Mouse (Mus musculus) midbrain, embryonic 15.5 days (tissue): Measurements from ENCODE around the gene Eif2ak4. TPM values are rescaled to one million over a fixed set of nuclear protein-coding genes. Genes with fewer than 3 reads are reported as not detected.

Experiments
- ATAC-seq: fragments of 200-750 bp; cut with Nextera tagmentation; replicated peaks from 2 replicates; pipeline ENCODE4 v1.8.0; 2017; ENCODE audit warnings: moderate TSS enrichment
- H3K27ac ChIP-seq: fragments of 300-500 bp; sonication (generic); 2 replicates; pipeline ENCODE4 v1.5.1; 2015; ENCODE audit warnings: mild to moderate bottlenecking, inconsistent platforms
- H3K27me3 ChIP-seq: fragments of 300-500 bp; sonication (generic); replicated peaks from 2 replicates; pipeline ENCODE4 v1.6.1; 2015; ENCODE audit warnings: inconsistent platforms
- H3K36me3 ChIP-seq: fragments of 300-500 bp; sonication (generic); replicated peaks from 2 replicates; pipeline ENCODE4 v1.6.1; 2015; ENCODE audit warnings: inconsistent platforms
- H3K4me1 ChIP-seq: fragments of 300-500 bp; sonication (generic); 2 replicates; pipeline ENCODE4 v1.6.1; 2015; ENCODE audit warnings: inconsistent platforms
- H3K4me2 ChIP-seq: fragments of 300-500 bp; sonication (generic); 2 replicates; pipeline ENCODE4 v1.6.1; 2015; ENCODE audit warnings: inconsistent platforms, mild to moderate bottlenecking, moderate library complexity
- H3K4me3 ChIP-seq: fragments of 300-500 bp; sonication (generic); 2 replicates; pipeline ENCODE4 v1.5.1; 2015; ENCODE audit warnings: mild to moderate bottlenecking, inconsistent platforms
- H3K9ac ChIP-seq: fragments of 300-500 bp; sonication (generic); 2 replicates; pipeline ENCODE4 v1.6.1; 2015; ENCODE audit warnings: mild to moderate bottlenecking, inconsistent platforms
- H3K9me3 ChIP-seq: fragments of 300-500 bp; sonication (generic); 2 replicates; pipeline ENCODE4 v1.6.1; 2016; ENCODE audit warnings: inconsistent platforms
- WGBS: fragments of 180-500 bp; shearing (Covaris S2); methylation state at CpG from one replicate; pipeline ENCODE4 v1.1.7; 2015; ENCODE audit warnings: mixed read lengths; 5-methylcytosine and 5-hydroxymethylcytosine counted together
- polyA plus RNA-seq: library from polyadenylated mRNA; unstranded; fragments of >200 nt; fragmentation: Nextera tagmentation; extraction: Ambion mirVana; gene quantifications from 2 replicates; pipeline ENCODE4 v1.2.1, GENCODE M21; 2015

Gene Eif2ak4
- polyA plus RNA-seq, 1 experiment from 2014 or later: 10.0 TPM

GRCm38 (mm10) chr2:118408336-118408895 lies 20.0 kb downstream of the Eif2ak4 start:
- no peaks in the 10 kb centered on the region for H3K4me1 ChIP-seq
- WGBS: 90% methylated on average over 4 of the region's 4 CpGs
- H3K4me2 ChIP-seq: no peak overlapping the region
- no peaks in the 10 kb centered on the region for H3K27me3 ChIP-seq
- ATAC-seq: no peak
- no peak overlapping the region for H3K9ac ChIP-seq
- no peak overlapping the region for H3K27ac ChIP-seq
- no peaks in the 10 kb centered on the region; the same call in 1 of the 2 replicates for H3K36me3 ChIP-seq
- H3K9me3 ChIP-seq: no peaks in the 10 kb centered on the region
- H3K4me3 ChIP-seq: no peak overlapping the region

- Histone ChIP-seq H3K4me2 (no peak overlapping the region), H3K9ac (no peak overlapping the region), H3K36me3 (peaks cover 10% of the 10 kb centered on the region), H3K9me3 (no peaks in the 10 kb centered on the region), H3K4me3 (no peak overlapping the region), H3K4me1 (no peaks in the 10 kb centered on the region), H3K27me3 (no peaks in the 10 kb centered on the region), H3K27ac (no peak overlapping the region)
- 93% methylated on average over 11 of the region's 11 CpGs for WGBS
- no peak for ATAC-seq
Observed at GRCm38 (mm10) chr2:118412821-118413220, 24.4 kb downstream of the Eif2ak4 start.

GRCm38 (mm10) chr2:118415601-118416355 lies 27.4 kb downstream of the Eif2ak4 start:
- WGBS: 91% methylated on average over 6 of the region's 6 CpGs
- Histone ChIP-seq H3K9me3 (no peaks in the 10 kb centered on the region), H3K27ac (no peak overlapping the region), H3K27me3 (no peaks in the 10 kb centered on the region), H3K4me1 (no peaks in the 10 kb centered on the region), H3K4me3 (no peak overlapping the region), H3K9ac (no peak overlapping the region), H3K4me2 (no peak overlapping the region), H3K36me3 (peaks cover 13% of the 10 kb centered on the region)
- ATAC-seq: no peak

DNA sequence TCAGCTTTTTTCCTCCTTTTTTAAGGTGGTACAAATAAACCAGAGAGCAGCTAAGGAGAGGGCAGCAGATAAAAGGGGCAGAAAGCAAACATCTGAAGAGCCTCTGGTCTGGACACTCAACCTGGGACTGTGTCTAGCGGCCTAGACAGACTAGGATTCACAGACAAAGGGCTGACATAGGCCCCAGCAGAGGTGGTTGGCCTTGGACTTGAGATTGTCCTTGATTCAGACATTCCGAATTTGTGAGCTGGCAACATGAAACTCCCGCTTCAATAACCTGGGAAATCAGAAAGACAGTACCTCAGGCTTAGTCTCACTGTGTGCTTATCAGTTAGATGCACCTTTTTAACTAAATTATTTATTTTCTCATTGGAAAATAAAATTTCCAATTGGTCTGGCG lies 29.7 kb downstream of the Eif2ak4 start:
- Histone ChIP-seq H3K27me3 (no peaks in the 10 kb centered on the region), H3K4me1 (no peaks in the 10 kb centered on the region), H3K4me2 (no peak overlapping the region), H3K9ac (no peak overlapping the region), H3K4me3 (no peak overlapping the region), H3K9me3 (no peaks in the 10 kb centered on the region), H3K27ac (no peak overlapping the region), H3K36me3 (peaks cover 23% of the 10 kb centered on the region)
- no peak for ATAC-seq
- WGBS: 86% methylated on average over 4 of the region's 4 CpGs

DNA sequence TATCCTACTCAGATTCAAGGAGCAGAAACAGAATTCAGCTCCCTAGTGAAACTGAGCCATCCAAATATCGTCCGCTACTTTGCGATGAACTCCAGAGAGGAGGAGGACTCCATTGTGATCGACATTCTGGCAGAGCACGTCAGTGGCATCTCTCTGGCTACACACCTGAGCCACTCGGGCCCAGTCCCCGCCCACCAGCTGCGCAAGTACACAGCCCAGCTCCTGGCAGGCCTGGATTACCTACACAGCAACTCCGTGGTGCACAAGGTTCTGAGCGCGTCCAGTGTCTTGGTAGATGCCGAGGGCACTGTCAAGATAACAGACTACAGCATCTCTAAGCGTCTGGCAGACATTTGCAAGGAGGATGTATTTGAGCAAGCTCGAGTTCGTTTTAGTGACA lies 33.5 kb downstream of the Eif2ak4 start:
- no peak overlapping the region for H3K4me2 ChIP-seq
- H3K4me3 ChIP-seq: no peak overlapping the region
- peaks cover 16% of the 10 kb centered on the region; the same call in 1 of the 2 replicates for H3K36me3 ChIP-seq
- H3K9me3 ChIP-seq: no peaks in the 10 kb centered on the region
- H3K27me3 ChIP-seq: no peaks in the 10 kb centered on the region
- ATAC-seq: no peak
- H3K27ac ChIP-seq: no peak overlapping the region
- no peaks in the 10 kb centered on the region for H3K4me1 ChIP-seq
- no peak overlapping the region for H3K9ac ChIP-seq
- WGBS: 89% methylated on average over 15 of the region's 15 CpGs

DNA sequence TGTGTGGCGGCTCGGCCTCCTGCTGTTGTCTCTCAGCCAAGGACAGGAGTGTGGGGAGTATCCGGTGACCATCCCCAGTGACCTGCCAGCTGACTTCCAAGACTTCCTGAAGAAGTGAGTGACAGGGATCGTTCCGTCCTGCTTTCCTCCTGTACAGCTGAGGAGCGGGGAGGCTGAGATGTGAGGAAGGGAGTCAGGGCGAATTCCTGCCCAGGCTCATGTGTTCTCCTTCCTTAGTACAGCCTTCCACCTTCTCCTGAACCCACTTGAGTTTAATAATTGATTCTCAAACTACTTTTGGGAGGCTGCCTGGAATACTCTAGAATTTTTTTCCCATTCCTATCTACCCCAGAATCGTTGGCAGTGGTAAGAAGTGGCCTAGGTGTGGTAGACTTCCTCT lies 34.0 kb downstream of the Eif2ak4 start:
- no peaks in the 10 kb centered on the region for H3K27me3 ChIP-seq
- peaks cover 16% of the 10 kb centered on the region; the same call in 1 of the 2 replicates for H3K36me3 ChIP-seq
- no peaks in the 10 kb centered on the region for H3K4me1 ChIP-seq
- no peak for ATAC-seq
- no peak overlapping the region for H3K4me2 ChIP-seq
- no peaks in the 10 kb centered on the region for H3K9me3 ChIP-seq
- no peak overlapping the region for H3K4me3 ChIP-seq
- no peak overlapping the region for H3K27ac ChIP-seq
- no peak overlapping the region for H3K9ac ChIP-seq
- WGBS: 88% methylated on average over 8 of the region's 8 CpGs

DNA sequence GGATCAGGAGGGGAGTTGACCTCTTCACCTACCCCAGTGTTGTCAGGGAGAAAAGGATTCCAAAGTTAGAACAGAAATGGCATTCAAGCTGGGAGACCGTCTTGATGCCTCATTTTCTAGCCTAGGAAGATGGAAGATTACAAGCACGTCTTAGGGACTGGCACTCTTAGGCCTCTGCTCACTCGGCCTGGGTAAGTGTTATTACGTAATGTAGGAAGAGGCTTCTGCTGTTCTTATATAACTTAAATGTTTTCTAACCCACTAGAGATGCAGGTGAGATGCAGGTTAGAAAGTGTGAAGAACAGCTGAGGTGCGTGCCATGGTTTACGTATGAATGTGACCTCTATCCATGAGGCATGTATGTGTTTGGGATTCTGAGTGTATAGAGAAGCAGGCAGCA lies 39.9 kb downstream of the Eif2ak4 start:
- no peak overlapping the region for H3K27ac ChIP-seq
- H3K9ac ChIP-seq: no peak overlapping the region
- ATAC-seq: no peak
- H3K4me1 ChIP-seq: no peaks in the 10 kb centered on the region
- peaks cover 7% of the 10 kb centered on the region; the same call in 1 of the 2 replicates for H3K36me3 ChIP-seq
- no peaks in the 10 kb centered on the region for H3K27me3 ChIP-seq
- no peaks in the 10 kb centered on the region for H3K9me3 ChIP-seq
- no peak overlapping the region for H3K4me3 ChIP-seq
- 81% methylated on average over 6 of the region's 6 CpGs for WGBS
- no peak overlapping the region for H3K4me2 ChIP-seq

GRCm38 (mm10) chr2:118429297-118429696 lies 40.9 kb downstream of the Eif2ak4 start:
- no peak overlapping the region for H3K4me3 ChIP-seq
- H3K27ac ChIP-seq: no peak overlapping the region
- no peaks in the 10 kb centered on the region for H3K9me3 ChIP-seq
- H3K4me1 ChIP-seq: no peaks in the 10 kb centered on the region
- no peak overlapping the region for H3K4me2 ChIP-seq
- 89% methylated on average over 9 of the region's 9 CpGs for WGBS
- H3K27me3 ChIP-seq: no peaks in the 10 kb centered on the region
- peaks cover 14% of the 10 kb centered on the region for H3K36me3 ChIP-seq
- no peak overlapping the region for H3K9ac ChIP-seq
- no peak for ATAC-seq

GRCm38 (mm10) chr2:118430630-118431029 lies 42.2 kb downstream of the Eif2ak4 start:
- Histone ChIP-seq H3K27me3 (no peaks in the 10 kb centered on the region), H3K4me3 (no peak overlapping the region), H3K4me1 (no peaks in the 10 kb centered on the region), H3K9me3 (no peaks in the 10 kb centered on the region), H3K36me3 (peaks cover 17% of the 10 kb centered on the region), H3K27ac (no peak overlapping the region), H3K4me2 (no peak overlapping the region), H3K9ac (no peak overlapping the region)
- no peak for ATAC-seq
- 89% methylated on average over 16 of the region's 16 CpGs for WGBS

DNA sequence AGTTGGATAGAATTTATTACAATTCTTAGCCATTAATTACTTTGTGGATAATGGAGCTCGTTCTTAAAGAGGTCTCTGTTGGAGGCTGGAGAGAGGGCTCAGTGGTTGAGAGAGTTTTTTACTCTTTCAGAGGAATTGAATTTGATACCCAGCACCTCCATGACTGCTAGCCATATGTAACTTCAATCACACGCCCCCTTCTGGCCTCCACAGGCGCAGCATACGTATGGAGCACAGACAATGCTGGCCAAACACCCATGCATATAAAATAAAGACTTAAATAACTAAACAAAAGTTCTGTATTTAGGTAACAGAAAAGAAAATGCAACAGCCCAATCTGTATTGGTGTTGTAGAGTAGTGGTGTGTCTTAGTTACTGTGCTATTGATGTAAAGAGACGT lies 43.2 kb downstream of the Eif2ak4 start:
- WGBS: 66% methylated on average over 5 of the region's 5 CpGs
- no peaks in the 10 kb centered on the region for H3K4me1 ChIP-seq
- H3K4me2 ChIP-seq: no peak overlapping the region
- H3K9me3 ChIP-seq: no peaks in the 10 kb centered on the region
- ATAC-seq: no peak
- no peak overlapping the region for H3K4me3 ChIP-seq
- peaks cover 25% of the 10 kb centered on the region for H3K36me3 ChIP-seq
- no peak overlapping the region for H3K9ac ChIP-seq
- no peaks in the 10 kb centered on the region for H3K27me3 ChIP-seq
- no peak overlapping the region for H3K27ac ChIP-seq

- Histone ChIP-seq H3K27me3 (no peaks in the 10 kb centered on the region), H3K27ac (no peak overlapping the region), H3K4me2 (no peak overlapping the region), H3K9ac (no peak overlapping the region), H3K4me3 (no peak overlapping the region), H3K36me3 (no peaks in the 10 kb centered on the region), H3K4me1 (peaks cover 14% of the 10 kb centered on the region), H3K9me3 (no peaks in the 10 kb centered on the region)
- 86% methylated on average over 5 of the region's 5 CpGs for WGBS
- ATAC-seq: no peak
Observed at GRCm38 (mm10) chr2:118442172-118442571, 53.8 kb downstream of the Eif2ak4 start.

DNA sequence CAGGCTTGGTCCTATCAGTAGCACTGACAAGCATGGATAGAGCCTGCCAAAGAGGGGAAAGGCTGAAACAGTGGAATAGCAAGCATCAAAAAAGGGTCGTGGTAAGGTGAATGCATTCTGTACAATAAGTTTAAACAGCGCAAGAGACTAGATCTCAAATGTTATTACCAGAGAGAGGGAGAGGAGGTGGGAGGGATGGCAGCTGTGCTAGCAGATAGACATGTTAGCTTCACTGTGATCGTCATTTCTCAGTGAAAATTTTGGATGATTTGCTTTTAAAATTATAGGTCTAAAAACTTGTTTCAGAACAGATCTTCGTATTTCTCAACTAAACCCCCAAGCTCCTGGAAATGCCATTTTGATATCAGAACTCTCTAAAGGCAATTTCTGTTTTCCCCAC lies 54.3 kb downstream of the Eif2ak4 start:
- 94% methylated on average over 4 of the region's 4 CpGs for WGBS
- Histone ChIP-seq H3K9ac (no peak overlapping the region), H3K36me3 (no peaks in the 10 kb centered on the region), H3K4me1 (peaks cover 14% of the 10 kb centered on the region), H3K4me3 (no peak overlapping the region), H3K27ac (no peak overlapping the region), H3K27me3 (no peaks in the 10 kb centered on the region), H3K9me3 (no peaks in the 10 kb centered on the region), H3K4me2 (no peak overlapping the region)
- no peak for ATAC-seq
